Mouse (Mus musculus) spleen, adult 2 months (tissue): Measurements from ENCODE around the gene Igfbp5. TPM values are rescaled to one million over a fixed set of nuclear protein-coding genes. Genes with fewer than 3 reads are reported as not detected.

Experiments used
- DNase-seq, 2 experiments: peaks; one replicate each; pipeline versions ENCODE4 v3.0.0 to v3.0.0-alpha.2; 2012 to 2021; ENCODE audit warnings: low spot score in 2 of 2, low read depth in 1 of 2
- H3K27ac ChIP-seq: fragments of 200-500 bp; 2 replicates; pipeline ENCODE4 v1.5.1; 2012; ENCODE audit warnings: low read length, inconsistent platforms; ENCODE audit not compliant: insufficient read depth
- H3K27me3 ChIP-seq: fragments of 200-500 bp; 2 replicates; pipeline ENCODE4 v1.6.1; 2012; ENCODE audit warnings: mild to moderate bottlenecking, moderate library complexity, low read length, inconsistent platforms; ENCODE audit not compliant: control insufficient read depth, insufficient read depth
- H3K36me3 ChIP-seq: fragments of 200-500 bp; 2 replicates; pipeline ENCODE4 v1.6.1; 2012; ENCODE audit warnings: mild to moderate bottlenecking, low read length, inconsistent platforms; ENCODE audit not compliant: control insufficient read depth, insufficient read depth
- H3K4me1 ChIP-seq: fragments of 200-500 bp; 2 replicates; pipeline ENCODE4 v1.6.1; 2011; ENCODE audit warnings: inconsistent platforms; ENCODE audit not compliant: control insufficient read depth, insufficient read depth, insufficient read length
- H3K4me3 ChIP-seq: fragments of 200-500 bp; 2 replicates; pipeline ENCODE4 v1.5.1; 2011; ENCODE audit warnings: mild to moderate bottlenecking, inconsistent platforms; ENCODE audit not compliant: insufficient read depth, insufficient read length; ENCODE audit errors: extremely low read depth
- CTCF ChIP-seq: fragments of 200-500 bp; IDR thresholded peaks from 2 replicates; pipeline ENCODE4 v1.5.1; 2011; ENCODE audit warnings: mild to moderate bottlenecking, inconsistent platforms; ENCODE audit not compliant: insufficient read depth, insufficient read length, insufficient replicate concordance; ENCODE audit errors: extremely low read depth
- POLR2A ChIP-seq: fragments of 200-500 bp; IDR thresholded peaks from 2 replicates; pipeline ENCODE4 v1.6.1; 2011; ENCODE audit warnings: low read depth, low read length, inconsistent platforms
- WGBS: fragments of 180-500 bp; shearing (Covaris S2); methylation state at CpG from one replicate; pipeline ENCODE4 v1.1.7; 2018; 5-methylcytosine and 5-hydroxymethylcytosine counted together
- polyA plus RNA-seq: library from polyadenylated mRNA; depleted of rRNA; stranded (reverse); fragments of >200 nt; gene quantifications from 2 replicates; pipeline ENCODE4 v1.2.3, GENCODE M21; 2012

Gene Igfbp5
- polyA plus RNA-seq, 1 experiment = 8.8 TPM

DNA sequence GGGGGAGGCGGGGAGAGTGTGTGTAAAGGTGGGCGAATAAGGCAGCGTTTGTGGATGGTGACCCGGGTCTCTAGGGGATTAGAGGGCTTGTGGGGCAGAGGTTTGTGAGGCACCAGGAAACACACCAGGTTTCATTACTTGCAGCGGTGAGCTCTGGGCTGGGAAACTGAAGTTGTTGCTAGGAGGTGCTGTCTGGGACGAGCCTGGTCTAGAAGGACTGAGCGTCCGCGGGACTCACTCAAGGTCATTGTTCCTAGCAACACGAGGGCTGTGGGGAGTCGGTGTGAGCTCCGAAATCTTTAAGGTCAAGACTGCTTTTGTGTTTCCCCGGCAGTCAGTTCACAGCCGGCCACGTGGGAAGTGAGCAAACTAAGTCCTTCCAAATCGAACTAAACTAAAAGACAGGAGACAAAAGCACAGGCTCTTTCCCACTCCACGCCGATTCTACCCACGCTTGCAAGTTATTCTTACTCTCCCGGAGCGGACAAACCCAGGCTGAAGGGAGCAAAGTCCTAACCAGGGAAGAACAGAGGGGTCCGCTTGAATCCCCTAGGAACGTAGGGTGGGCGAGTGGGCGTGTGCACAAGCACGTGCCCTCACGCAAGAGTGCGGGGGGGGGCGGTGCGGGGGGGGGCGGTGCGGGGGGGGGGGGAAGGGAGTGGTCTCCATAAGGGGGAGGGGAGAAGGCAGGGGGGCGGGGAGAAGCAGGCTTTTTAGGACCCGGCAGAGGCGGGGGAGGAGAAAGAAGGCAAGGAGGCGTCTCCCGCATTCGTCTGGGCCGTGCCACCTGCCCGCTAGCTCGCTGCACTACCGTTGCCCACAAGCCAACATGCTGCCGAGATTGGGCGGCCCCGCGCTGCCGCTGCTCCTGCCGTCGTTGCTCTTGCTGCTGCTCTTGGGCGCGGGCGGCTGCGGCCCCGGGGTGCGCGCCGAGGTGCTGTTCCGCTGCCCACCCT lies 50.7 kb downstream of the Igfbp5 start, which contains the start of gene Igfbp2:
TSS of gene Igfbp2 (plus strand) at position 753 of the 956 bp plus-strand sequence.
- Histone ChIP-seq H3K36me3 (no peaks in the 10 kb centered on the region), H3K4me1 (peaks cover 3% of the 10 kb centered on the region; the same call in 1 of the 2 replicates), H3K27ac (no peak within 1 kb of the TSS), H3K4me3 (no peak within 1 kb of the TSS), H3K27me3 (peaks cover 7% of the 10 kb centered on the region; the same call in 1 of the 2 replicates)
- 5% methylated on average over 46 of the region's 58 CpGs for WGBS
- TF ChIP-seq CTCF (no peak), POLR2A (no peak)
- DNase-seq = no peak

GRCm38 (mm10) chr1:72822893-72823292 lies 51.8 kb downstream of the Igfbp5 start:
- DNase-seq = no peak
- H3K27me3 ChIP-seq = peaks cover 7% of the 10 kb centered on the region; the same call in 1 of the 2 replicates
- no peak overlapping the region for H3K4me3 ChIP-seq
- H3K27ac ChIP-seq = no peak overlapping the region
- WGBS = 82% methylated on average over 10 of the region's 10 CpGs
- TF ChIP-seq CTCF = no peak
- no peak for TF ChIP-seq POLR2A
- no peaks in the 10 kb centered on the region for H3K36me3 ChIP-seq
- peaks cover 3% of the 10 kb centered on the region; the same call in 1 of the 2 replicates for H3K4me1 ChIP-seq

GRCm38 (mm10) chr1:72819995-72820394 lies 54.7 kb downstream of the Igfbp5 start:
- Histone ChIP-seq H3K27ac (no peak overlapping the region), H3K4me3 (no peak overlapping the region), H3K4me1 (peaks cover 3% of the 10 kb centered on the region; the same call in 1 of the 2 replicates), H3K36me3 (no peaks in the 10 kb centered on the region), H3K27me3 (peaks cover 5% of the 10 kb centered on the region; the same call in 1 of the 2 replicates)
- no peak for TF ChIP-seq CTCF
- no peak for TF ChIP-seq POLR2A
- DNase-seq = no peak
- 81% methylated on average over 6 of the region's 6 CpGs for WGBS

GRCm38 (mm10) chr1:72815616-72816015 lies 59.1 kb downstream of the Igfbp5 start:
- H3K27me3 ChIP-seq = no peaks in the 10 kb centered on the region
- no peak overlapping the region for H3K4me3 ChIP-seq
- DNase-seq = no peak
- H3K36me3 ChIP-seq = no peaks in the 10 kb centered on the region
- no peak overlapping the region for H3K27ac ChIP-seq
- TF ChIP-seq CTCF (no peak), POLR2A (no peak)
- 59% methylated on average over 3 of the region's 3 CpGs for WGBS
- H3K4me1 ChIP-seq = no peaks in the 10 kb centered on the region

- Histone ChIP-seq H3K4me1 (no peaks in the 10 kb centered on the region), H3K4me3 (no peak overlapping the region), H3K27me3 (no peaks in the 10 kb centered on the region), H3K36me3 (no peaks in the 10 kb centered on the region), H3K27ac (no peak overlapping the region)
- WGBS = 90% methylated on average over 5 of the region's 5 CpGs
- no peak for TF ChIP-seq POLR2A
- TF ChIP-seq CTCF = no peak
- no peak for DNase-seq
These were observed 59.5 kb downstream of the Igfbp5 start for GRCm38 (mm10) chr1:72815184-72815583.

DNA sequence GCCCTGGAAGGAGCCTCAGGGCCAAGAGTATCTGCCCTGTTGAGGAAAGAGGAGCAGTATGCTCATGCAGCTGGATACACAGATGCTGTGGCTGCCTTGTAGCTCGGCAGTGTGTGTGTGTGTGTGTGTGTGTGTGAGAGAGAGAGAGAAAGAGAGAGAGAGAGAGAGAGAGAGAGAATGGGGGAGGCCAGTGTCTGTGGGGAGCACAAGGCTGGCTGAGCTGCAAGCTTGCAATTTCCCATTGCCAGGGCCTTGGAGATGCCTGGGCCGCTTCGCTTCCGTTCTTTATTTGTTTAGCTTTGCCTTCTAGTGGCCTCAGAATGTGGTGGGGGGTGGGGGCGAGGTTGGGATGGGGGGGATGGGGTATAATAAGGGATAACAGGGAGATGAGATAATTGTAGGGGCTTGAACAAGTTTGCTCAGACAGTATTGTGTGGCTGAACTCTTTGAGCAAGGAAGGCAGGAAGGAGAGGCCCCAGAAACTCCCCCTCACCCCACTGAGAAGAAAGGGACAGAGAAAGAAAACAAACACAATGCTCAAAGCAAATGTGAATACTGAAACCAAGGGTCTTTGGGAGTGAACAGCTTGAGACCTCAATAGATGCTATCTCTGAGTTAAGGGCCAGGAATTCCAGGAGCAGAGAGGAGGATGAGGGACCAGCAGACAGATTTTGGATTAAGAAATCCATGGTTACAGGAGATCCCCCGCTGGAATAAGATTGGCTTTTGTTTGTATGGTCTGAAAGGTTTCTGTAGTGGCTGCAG lies 60.9 kb downstream of the Igfbp5 start:
- H3K27ac ChIP-seq = no peak overlapping the region
- H3K4me1 ChIP-seq = no peaks in the 10 kb centered on the region
- no peak for DNase-seq
- no peaks in the 10 kb centered on the region for H3K36me3 ChIP-seq
- no peaks in the 10 kb centered on the region for H3K27me3 ChIP-seq
- WGBS = 45% methylated on average over 6 of the region's 6 CpGs
- H3K4me3 ChIP-seq = no peak overlapping the region
- TF ChIP-seq CTCF (no peak), POLR2A (no peak)
